Mouse (Mus musculus) hindlimb bud, embryonic 11.5 days (tissue): ENCODE data around the gene Olfm2.

Experiments used
- DNase-seq: peaks from one replicate; pipeline ENCODE4 v3.0.0-alpha.2; 2012; ENCODE audit warnings: low read depth, low spot score; ENCODE audit errors: extremely low spot score

The Olfm2 gene

GRCm38 (mm10) chr9:20747682-20748081 lies 1.5 kb upstream of the Olfm2 start:
- no peak for DNase-seq

DNA sequence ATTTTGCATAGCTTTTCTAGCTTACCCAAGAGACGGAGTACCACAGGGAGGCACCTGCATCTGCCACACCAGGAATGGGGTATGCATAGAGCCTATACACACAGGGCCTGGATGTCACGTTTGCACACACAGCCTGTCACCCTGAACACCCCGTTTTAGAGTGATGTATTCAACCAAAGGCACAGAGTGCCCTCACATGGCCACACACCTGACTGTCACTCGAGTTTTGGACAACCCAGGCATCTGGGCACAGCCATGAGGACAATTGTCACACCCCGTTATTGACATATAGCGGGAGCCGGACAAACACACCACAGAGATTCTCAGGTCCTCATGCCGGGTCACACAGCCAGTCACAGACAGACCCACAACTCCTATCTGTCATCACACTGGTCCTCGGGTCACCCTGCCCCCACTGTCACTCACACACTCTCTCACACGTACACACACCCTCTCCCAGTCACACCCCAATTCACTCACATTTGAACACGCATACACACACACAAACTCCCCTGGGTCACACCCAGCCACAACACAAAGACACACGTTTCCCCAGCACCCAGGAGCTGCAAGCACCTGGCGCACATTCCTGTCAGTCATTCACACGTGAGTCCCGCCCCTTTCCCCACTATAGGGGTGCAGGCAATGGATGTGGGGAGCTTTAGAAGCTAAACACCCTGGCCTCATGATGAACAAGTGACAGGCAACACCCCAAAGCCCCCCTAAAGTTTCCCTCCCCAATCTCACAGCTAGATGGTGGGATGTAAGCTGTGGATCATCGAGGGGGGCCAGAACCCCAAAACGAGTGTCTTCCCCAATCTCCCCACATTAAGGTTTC lies 801 bp downstream of the Olfm2 start:
- DNase-seq: no peak

DNA sequence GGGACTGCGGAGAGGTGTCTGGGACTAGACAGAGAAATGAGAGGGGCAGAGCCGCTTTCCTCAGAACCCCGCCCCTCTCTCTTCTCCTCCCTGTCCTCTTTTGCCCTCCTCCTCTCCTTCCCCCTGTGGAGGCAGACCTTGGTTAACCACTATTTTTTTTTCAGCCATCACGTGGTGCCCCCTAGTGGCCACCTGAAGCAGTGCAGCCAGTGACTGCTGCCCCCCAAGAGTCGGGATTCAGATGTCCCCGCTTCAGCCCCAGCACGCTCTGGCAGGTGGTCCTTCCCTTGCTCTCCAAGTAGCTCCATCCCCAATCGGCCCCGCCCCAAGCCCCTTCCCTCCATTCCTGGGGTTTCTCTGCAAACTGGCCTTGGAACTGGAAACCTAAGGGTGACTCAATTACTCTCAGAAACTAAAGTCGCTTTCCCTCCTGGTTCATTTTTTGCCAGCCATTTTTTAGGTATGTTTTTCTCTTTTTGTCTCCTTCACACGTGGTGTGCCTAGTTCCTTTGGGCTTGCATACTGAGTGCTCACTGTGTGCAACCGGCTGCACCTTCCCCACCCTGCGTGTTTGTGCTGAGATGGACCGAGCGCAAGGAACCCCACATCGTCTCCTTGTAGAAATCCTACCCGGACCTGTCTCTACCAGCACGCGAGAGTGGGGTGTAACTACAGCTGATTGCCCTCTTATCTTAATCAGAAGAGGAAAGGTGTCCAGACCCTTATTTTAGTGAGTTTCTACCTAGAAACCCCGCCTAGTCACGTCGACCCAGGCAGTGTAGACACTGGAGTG lies 2.0 kb downstream of the Olfm2 start:
- no peak for DNase-seq

DNA sequence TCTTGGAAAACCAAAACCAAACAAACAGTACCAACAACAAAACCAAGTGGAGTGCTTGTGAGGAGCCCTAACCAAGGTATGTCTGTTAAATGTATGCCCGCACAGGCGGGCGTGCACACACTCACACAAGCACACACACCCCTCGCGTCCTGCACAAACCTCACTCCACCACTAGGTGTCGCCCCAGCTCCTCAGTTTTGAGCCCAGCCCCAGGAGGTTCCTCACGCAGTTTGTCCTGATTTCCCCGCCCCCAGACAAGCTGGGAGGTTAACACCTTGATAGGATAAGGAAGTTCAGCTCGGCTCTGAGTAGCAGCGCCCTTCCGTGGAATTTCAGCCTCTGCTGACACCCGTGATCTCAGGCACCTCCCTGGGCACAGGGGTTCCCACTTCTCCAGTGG lies 5.7 kb downstream of the Olfm2 start:
- DNase-seq: peak; percentile 63

- DNase-seq: no peak
Measured at GRCm38 (mm10) chr9:20738251-20738999, 7.7 kb downstream of the Olfm2 start.

GRCm38 (mm10) chr9:20737227-20737626 lies 8.9 kb downstream of the Olfm2 start:
- no peak for DNase-seq

DNA sequence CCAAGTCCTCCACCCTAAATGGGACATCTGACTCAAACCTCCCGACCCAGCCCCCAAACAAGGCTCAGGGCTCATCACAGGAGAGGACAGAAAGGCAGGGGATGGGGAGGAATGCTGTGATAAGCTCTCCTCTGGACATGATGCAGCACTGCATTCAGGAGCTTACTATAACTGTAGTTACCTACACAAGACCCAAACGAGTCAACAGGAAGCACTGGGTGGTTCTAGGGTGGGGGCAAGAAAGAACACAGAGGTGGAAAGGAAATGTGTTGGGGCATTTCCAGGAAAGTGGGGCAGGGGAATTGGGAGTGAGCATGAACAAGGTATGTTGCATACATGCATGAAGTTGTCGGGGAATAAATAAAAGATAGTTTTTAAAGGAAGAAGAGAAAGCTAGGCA lies 11.5 kb downstream of the Olfm2 start:
- no peak for DNase-seq

- no peak for DNase-seq
Measured at GRCm38 (mm10) chr9:20731797-20732196, 14.4 kb downstream of the Olfm2 start.

GRCm38 (mm10) chr9:20729451-20729850 lies 16.7 kb downstream of the Olfm2 start:
- no peak for DNase-seq

DNA sequence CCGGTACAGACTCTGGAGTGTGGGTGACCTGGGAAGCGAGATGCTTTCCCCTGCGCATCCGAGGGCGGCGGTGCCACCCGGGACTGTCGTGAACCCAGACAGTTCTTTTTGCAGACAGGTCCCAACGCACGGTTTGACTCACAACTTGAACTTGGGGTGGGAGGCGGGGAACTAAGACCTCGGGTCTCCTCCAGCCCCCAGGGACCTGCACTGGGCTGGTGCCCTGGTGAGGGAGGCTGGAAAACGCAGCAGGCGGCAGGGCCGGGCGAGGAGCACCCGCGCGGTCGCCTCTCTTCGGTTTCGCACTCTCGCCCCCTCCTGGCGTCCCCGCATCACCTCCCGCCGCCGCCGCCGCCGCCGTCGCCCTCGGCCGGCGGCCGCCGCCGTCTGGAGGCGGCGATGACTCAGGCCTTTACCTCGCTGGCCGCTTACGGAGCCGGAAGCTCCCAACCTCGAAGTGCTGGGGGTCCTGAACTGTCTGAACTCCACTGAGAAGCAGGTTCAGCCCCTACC lies 18.5 kb downstream of the Olfm2 start:
- DNase-seq: no peak

DNA sequence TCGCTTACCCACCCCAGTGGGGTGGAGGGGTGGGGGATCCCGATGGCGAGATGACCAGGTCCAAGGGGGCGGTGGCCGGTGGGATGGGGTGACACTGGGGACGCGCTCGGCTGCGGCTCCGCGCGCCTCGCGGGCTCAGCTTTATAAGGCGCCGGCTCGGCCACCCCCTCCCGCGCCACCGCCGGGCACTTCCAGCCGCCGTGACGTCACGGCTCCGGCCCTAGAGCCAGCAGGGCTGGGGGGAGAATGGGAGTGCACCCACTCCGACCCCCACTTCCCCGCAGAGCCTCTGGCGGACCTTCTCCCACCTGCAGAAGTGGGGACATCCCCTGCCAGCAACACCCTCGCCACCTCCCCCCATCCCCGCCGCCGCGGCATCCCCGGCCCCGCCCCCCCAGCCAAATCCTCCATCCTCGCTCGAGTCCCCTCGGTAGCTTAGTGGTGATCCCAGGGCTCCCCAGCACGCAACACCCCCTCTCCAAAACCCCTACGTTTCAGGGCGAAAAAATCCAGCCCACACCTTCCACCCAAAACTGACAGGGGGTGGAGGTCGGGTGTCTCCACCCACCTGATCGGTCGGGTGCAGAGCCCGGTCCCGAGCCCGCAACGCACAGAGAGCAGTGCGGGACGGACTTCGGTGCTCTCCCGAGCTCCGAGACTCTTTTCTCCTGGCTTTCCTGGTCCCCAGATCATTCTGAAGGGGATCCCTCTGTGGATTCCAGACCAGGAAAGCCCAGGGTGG lies 19.1 kb downstream of the Olfm2 start:
- no peak for DNase-seq

DNA sequence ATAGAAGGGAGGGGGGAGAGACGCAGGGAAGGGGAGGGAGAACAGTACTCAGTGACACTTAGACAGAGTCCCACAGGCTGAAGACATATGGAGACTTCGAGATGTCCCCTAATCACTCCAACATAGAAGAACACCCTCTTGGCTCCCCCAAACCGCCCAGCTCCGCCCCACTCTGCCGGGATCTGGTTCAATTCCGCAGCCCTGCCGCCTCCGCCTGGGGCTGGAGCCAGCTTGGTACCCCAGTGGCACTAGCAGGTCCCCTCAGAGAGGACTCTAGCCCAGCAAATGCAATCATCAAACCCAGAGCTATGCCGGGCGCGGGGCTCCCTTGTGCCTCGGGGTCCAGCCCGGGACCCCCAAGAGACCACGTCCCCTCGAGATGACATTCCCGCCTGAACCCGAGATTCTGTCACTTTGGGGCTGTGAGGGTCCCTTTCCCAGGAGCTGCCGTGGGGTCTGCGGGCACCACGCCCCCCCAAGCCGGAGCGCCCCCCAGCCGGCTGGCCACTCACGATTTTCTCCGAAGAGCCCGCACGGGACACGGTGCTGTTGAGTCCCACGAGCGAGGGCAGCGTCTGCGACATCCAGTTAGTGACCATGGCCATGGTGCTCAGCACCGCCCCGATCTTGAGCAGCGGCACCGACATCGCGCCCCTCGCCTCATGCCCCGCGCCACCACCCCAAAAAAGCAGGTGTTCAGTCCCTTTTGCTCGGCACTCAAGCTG lies 19.9 kb downstream of the Olfm2 start:
- DNase-seq: no peak

GRCm38 (mm10) chr9:20721582-20721981 lies 24.6 kb downstream of the Olfm2 start:
- no peak for DNase-seq

DNA sequence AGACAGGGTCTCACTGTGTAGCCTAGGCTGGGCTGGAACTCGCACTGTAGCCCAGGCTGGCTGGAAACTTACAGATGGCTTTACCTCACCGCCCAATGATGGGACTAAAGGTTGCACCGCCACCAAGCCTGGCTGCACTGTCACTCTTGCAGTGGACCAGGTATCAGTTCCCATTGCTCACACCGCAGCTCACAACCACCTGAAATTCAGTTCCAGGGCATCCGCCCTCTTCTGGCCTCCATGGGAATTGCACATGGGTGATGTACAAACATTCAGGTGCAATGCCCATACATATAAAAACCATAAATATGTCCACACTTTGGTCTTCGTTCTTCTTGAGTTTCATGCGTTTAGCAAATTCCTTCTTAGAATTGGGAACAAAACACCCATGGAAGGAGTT lies 30.8 kb downstream of the Olfm2 start:
- DNase-seq: no peak

DNA sequence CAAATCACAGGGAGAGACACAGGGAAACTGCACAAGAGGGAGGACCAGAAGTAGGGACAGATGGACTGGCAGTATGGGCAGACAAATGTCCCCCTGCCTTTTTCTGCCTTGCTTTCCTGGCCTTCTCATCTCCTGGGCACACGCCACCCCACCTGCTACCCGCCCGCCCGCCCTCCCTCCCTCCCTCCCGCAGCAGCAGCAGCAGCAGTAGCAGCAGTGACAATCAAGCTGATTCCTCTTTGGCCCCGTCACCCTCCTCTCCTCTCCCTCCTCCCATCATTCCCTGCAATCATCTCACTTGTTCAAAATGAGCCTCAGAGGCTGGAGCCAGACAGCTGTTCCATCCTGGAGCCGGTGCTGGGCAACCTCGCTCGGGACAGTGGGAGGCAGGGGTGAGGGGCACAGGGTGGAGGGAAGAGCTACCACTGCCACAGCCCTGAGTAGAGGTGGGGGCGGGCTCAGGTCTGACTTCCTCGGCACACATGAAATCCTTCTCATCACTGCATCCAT lies 32.6 kb downstream of the Olfm2 start:
- no peak for DNase-seq

GRCm38 (mm10) chr9:20712934-20713477 lies 33.1 kb downstream of the Olfm2 start:
- DNase-seq: no peak

- no peak for DNase-seq
Measured at GRCm38 (mm10) chr9:20710471-20710870, 35.7 kb downstream of the Olfm2 start.

- no peak for DNase-seq
Measured at GRCm38 (mm10) chr9:20705981-20706380, 40.2 kb downstream of the Olfm2 start.

DNA sequence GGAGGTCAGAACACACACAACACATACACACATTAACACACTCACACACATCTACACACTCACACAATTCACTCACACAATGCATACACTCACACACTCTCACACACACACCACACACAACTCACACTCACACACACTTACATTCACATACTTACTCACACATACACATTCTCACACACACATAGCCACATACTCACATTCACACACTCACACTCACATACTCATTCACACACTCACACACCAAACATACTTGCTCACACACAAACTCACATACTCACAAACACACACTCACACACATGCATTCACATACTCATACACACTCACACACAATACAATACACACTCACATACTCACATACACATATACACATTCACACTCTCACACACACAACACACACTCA lies 40.7 kb downstream of the Olfm2 start:
- no peak for DNase-seq
